Mouse (Mus musculus) c-Kit-negative CD71-positive TER-119-positive erythroid progenitor cells, embryonic 14.5 days (primary cell): ENCODE measurements around the gene Pidd1.

Experiments
- DNase-seq: peaks from one replicate; pipeline ENCODE4 v3.0.0-alpha.2; 2013; ENCODE audit warnings: low read depth, low spot score

Pidd1 gene

DNA sequence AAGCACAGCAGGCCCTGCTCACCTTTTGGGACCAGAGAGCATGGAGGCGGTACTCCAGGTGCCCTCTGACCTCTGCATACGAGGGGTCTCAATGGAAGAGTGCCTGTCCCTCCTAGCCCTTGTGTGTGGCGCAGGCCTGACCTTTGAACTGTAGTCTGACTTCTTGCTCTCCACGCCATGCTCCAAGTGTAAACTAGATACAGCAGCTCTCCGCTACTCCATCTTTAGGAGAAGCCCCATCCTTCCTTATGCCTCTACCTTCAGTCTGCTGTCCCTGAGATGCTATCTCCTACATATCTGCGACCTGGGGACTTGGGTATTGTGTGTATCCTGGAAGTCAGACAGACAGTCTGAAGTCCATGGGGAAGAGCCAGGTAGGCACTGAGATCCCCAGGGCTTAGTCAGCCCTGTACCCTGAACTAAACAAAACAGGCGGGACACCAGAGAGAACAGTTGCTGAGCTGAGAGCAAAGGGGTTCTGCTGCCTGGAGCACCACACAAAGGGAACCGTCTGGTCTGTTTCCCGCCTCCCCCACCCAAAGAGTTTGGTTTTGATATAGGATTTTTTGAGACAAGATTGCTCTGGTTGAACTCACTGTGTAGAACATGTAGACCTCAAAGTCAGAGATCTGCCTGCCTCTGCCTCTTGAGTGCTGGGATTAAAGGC lies 7.8 kb downstream of the Pidd1 start:
- no peak for DNase-seq

DNA sequence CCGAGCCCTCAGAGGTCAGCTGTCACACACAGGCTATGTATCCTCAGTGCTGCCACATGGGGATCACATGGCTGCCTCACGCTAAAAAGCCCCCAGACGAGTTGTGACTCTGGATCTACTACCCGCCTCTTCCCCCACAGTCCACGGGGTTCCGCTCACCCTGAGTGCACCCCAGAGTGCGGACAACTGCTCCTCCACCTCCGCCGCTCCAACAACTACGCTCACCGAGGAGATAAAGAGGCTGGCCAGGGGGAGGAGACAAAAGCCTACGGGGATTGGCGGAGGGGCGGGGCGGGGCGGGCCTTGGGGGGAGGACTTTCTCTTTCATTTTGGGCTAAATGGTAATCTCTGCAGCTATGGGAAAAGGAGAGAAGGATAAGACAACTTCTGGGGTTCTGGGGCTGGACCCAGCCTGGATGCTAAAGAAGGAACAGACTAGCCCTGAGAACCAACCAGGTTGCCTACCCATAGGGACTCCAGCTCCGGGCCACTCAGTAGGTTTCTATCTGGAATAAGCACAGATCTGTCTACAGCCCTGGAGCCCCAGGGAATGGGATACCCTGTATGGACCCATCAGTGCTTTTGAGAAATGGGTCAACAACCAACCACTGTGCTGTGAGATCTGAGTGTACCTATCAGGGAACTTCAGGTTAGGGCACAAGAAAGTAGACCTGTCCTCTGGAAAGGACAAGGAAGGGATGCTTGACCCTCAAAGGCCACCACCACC lies 8.5 kb downstream of the Pidd1 start:
- DNase-seq: peak; percentile 59

DNA sequence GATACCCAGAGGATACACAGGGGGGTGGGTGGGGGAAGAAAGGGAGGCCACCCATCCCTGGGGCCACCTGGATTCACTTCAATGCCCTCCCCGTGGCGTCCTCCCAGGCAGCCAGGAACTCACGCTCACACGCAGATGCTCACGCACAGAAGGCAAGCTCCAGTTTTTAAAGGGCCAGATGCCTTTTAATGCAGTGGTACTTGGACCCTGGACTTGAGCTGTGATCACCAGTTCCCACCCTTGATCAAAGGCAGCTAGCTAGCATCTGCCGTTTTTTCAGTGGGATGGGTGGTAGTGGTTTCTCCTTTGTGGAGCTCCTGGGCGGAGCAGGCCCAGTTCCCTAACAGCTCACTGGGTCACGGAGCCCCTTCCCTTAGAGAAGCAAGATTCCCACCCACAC lies 9.4 kb downstream of the Pidd1 start:
- no peak for DNase-seq

DNA sequence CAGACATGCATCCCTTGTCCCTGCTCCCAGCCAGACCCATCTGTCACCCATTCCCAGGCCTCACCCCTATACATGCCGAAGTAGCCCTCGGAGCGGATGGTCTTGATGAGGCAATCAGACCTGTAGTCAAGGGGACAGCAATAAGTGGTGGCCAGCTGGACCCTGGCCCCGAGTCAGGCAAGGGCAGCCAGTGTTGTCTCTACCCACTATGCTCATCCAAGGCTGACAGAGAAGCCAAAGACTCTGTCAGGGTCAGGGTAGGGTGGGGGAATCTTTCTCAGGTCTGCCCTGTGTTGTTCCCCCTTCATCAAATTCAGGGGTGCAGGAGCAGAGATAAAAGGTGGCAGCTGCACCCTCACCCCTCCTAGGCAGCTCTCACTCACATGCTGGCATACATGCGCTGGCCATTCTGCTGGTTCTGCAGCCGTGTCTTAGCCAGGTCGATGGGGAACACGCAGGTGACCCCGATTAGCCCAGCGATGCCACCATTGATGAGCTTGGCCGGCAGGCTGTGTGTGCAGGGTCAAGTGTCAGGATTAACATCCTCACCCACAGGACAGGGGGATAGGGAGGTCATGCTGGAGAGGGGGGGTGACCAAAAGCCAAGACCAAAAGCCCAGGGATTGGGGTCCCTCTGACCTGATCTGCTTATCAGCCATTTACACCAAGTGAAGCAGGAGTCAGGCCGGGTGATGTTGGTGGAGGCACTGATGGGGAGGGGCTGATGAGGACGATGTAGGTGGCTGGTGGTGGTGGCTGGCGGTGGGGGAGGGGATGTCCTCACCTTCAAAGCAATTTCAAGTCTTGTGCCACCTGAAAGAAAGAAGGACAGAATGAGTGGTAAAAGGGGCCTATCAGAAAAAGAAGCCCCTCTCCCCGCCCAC lies 10.1 kb downstream of the Pidd1 start:
- DNase-seq: no peak

DNA sequence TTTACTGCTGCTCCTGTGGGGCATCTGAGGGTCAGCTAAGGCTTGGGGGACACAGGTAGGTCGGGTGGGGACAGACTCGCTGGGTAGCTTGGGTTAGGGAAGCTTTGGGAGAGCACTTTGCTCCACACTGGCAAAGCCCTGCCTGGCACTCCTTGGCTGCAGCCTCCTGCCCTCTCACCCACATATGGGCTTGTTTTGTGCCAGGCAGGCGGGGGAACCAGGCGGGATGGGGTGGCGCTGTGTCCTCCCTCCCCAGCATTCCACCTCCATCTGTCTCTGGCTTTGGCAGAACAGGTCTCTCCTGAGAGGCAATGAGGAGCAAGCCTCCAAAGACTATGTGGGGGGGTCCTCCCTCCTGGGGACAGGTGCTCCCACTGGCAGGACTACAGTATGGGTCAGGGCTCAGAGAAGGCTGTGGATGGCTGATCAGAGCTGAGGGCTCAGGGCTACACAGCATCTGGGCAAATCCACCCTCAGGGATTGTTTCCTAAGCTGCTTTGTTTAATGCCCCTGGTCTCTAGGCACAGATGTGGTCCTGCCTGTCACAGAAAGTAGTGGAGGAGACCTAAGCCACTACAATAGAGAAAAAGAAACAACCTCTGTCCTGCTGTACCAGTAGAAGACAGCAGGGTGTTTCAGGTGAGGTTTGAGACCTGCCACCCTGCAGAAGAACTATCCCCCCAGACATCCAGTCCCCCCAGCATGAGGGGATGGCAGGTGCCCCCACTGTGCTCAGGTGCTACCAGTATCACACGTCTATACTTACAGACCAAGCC lies 10.9 kb downstream of the Pidd1 start:
- DNase-seq: no peak

DNA sequence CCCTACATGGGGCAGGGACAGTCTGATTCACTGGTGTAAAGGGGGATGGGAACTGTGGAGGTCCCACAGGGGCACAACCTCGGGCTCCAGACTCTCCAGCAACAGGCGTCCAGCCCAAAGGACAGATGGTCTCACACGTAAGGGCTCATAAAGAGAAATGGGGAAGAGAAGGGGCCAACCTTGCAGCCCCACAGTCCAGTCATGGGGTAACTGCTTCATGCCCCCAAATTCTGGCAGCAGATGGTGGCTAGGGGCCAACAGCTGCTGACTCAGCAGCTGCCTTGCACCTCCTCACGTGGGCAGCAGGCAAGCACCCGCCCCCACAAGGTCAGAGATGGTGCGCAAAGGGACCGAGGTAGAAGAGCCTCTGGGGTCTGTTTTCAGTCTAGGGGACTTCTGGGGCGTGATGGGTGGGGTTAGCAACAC lies 11.6 kb downstream of the Pidd1 start:
- no peak for DNase-seq

DNA sequence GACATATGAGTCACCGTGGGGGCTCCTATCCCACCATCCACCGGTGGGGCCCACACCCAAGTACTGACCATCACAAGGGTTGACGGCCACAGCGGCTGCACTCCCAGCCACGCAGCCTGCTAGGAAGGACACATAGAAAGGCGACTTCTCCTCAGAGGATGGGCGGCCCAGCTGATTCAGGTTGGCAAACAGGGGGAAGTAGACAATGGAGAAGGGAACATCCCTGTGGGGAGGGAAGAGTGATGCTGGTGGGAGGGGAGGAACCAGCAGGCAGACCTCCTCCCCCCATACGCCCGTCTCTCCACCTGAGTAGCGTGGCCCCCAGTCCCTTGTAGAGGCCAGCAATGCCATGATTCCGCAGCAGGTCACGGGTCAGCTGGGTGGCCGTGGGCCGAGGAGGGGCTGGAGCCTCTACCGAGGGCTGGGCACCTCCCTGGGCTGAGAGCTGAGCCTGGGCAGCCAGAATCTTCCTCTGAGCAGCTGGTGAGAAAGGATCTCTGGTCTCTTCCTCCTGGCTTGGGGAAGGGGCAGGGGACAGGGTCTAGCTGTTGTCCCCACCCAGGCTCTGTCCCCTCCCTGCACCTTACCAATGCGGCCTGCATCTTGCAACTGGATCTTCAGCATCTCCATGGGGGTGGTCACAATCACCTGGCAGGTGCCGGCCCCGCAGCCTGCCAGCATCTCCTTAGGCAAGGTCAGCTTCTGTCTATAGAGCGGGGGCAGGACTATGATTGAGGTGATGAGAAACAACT lies 12.2 kb downstream of the Pidd1 start:
- DNase-seq: no peak

DNA sequence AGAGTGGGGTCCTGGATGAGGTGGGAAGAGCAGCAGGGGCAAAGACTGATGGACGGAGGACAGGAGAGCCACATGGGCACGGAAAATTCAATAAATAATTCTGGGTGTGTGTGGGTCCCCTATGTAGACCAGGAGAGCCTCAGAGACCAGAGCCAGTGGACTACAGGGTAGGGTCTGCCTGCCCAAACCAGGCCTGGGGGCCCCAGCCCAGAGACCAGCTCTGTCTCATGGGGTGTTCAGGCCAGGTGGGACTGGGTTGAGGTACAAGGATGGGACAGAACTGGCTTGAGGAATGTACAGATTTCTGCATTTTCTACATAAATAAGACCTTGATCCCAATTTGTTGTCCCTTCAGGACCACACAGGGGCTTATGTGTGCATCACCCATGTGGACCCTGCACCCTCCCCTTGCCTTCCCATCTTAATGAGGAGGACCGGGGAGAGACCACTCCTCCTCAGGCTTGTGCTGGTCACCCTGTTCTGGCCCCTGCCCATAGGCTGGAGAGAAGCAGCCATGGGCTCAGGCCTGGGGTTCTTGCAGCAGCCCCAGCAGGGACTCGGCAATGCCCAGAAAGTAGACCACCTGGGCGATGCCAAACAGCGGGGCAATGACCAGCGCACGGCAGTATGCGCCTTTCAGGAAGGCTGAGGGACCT lies 13.1 kb downstream of the Pidd1 start:
- DNase-seq: no peak

DNA sequence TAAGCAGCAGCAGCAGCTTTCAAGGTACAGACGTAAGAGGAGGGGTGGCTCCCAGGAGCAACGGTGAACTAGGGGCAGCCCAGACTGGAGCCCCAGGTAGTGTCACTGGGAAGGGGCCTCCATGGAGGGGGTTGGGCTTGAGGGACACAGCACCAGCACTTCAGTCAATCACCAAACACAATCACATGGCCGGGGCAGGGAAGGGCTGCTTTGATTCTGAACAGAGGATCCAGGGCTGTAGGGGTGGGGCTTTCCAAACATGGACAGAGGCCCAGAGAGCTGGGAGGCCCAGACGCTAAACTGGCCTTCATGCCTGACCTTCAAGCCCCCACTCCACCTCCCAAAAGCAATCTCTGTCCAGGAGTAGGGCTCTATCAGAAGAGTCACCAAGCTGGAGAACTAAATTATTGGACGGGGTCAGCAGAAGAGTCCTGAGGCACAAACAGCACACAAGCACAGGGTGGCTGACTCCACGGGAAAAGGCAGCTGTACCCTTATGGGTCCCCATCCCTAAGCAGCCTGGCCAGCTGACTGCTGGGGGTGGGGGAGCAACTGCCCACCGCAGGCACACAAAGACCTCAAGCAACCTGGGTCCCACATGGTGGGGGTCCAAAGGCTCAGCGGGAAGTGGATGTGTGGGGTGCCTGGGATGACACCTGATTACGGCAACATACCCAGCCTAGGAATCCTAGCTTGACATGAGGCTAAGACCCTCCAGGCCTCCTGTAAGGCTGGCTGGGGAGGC lies 13.8 kb downstream of the Pidd1 start:
- no peak for DNase-seq

DNA sequence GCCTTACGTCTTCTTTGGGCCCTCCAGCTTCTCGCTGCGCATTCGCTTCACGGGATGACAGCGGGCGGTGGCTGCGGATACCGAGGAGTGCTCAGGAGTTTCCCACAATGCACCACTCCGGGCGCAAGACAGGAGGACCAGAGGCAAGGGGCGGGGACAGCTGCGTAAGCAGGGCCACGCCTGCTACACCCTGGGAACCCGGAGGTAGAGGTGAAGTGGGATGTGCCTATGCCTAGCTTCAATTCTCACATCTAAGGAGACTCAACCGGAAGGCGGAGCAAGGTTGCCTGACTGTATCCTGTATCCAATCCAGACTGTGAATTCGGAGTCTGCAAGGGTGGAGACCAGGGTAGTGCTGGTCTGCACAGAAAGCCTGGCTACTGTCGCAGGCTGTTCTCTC lies 14.5 kb downstream of the Pidd1 start, which contains the start of gene Cend1:
Gene Cend1, minus strand, starts transcription at position 182 of the 400 bp plus-strand sequence.
- DNase-seq: no peak

DNA sequence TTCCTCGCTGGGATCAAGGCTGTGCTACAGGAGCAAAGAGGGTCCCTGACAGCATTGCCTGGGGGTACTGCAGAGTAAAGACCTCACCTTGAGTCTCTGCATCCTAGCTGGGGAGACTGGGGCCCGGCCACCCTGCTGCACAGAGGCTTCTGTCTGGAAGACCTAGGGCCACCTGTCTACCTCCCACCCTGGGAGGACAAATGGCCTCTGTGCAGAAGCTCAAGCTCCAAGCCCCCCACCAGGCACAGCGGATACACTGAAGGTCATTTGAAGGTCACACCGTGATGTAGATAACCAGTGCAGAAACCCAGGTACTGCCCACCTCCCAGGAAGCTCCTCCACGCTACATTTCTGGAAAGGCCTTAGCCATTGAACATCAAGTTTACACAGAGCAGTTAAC lies 15.1 kb downstream of the Pidd1 start:
- no peak for DNase-seq

DNA sequence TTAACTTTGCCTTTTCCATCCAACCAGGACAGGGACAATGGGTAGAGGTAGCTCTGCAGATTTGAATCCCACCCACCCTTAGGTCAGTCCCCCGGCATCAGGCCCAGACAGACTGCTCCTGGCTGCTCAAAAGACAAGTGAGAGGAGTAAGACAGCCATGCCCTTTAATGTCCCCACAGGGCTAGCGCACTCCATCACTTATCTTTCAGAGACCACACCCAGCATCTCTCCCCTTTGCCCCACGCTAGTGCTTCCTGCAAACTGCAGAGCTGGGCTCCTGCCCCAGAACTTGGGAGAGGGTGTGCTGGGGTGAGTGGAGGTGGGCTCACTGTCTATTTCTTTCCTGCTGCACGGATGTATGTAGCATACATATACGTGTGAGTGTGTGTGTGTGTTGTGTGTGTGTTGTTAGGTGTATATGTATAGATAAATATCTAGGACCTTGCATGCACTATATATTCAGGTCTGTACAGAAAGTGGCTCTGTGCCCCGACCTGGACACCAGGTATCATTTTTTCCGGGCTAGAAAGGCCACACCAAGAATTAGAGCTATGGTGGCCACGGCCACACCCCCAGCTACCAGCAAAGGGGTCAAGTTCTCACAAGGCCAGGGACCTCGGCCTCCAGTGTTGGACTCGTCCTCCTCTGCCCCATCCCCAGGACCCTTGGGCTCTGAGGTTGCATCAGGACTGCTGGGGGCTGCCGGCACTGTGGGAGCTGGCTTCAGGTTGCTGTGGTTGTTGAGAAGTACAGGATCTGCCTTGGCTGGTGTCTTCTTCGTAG lies 16.7 kb downstream of the Pidd1 start:
- DNase-seq: no peak

DNA sequence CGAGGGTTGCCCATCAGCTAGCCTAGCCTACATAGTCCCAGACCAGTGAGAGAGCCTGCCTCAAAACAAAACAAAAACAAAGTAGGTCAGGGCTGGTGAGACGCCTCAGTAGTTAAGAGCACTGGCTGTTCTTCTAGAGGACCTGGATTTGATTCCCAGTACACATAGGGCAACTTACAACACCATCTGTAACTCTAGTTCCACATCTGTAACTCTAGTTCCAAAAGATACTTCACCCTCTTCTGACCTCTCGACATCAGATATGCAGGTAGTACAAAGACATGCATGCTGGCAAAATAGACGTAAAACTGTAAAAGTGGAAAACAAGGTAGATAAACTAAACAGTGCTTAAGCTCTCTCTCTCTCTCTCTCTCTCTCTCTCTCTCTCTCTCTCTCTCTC lies 20.0 kb downstream of the Pidd1 start:
- DNase-seq: no peak

DNA sequence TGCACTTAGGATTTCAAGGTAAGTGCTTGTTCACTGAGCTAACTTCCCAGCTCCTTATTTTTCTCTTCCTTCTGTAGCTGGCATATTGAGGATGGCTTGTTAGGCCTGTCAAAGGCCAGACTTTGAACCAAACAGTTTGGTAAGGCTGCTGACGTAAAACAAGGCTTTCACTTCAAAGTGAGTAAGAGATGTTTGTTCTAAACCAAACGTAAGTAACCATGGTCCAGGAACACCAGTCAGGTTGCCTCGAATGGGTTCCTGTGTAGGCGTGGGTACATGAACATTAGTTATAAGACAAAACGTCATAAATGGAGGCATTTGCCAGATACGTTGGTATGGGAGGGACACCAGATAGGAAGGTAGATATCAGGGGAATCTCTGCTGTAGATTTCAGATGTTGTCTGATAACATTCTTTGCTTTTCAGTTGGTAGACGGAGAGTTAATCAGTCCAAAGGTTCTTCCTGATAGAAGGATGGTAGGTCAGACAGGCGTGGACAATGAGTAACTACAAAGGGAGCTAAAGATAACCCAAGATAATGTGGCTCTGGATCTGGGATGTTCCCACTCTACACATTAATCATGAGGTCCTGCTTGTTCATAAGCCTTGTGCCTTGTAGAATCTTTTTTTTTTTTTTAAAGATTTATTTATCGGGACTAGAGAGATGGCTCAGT lies 23.7 kb downstream of the Pidd1 start:
- no peak for DNase-seq

DNA sequence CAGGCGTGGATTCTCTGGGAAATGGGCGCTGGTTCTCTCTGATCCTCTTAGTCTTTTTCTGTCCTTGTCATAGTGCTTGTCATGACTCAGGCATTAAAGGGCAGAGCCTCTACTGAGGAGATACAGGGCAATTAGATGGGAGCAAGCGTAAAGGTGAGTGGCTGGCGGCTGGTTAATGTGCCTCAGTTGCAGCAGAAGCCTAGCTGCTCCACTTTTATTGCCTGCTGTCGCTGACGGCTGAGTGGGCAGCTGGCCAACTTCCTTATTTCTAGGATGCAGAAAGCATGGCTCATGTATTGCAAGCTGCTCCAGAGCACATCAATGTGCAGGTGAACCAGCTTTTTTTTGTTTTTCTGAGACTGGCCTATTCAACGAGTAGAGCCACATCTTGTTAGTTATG lies 24.9 kb downstream of the Pidd1 start:
- DNase-seq: no peak

DNA sequence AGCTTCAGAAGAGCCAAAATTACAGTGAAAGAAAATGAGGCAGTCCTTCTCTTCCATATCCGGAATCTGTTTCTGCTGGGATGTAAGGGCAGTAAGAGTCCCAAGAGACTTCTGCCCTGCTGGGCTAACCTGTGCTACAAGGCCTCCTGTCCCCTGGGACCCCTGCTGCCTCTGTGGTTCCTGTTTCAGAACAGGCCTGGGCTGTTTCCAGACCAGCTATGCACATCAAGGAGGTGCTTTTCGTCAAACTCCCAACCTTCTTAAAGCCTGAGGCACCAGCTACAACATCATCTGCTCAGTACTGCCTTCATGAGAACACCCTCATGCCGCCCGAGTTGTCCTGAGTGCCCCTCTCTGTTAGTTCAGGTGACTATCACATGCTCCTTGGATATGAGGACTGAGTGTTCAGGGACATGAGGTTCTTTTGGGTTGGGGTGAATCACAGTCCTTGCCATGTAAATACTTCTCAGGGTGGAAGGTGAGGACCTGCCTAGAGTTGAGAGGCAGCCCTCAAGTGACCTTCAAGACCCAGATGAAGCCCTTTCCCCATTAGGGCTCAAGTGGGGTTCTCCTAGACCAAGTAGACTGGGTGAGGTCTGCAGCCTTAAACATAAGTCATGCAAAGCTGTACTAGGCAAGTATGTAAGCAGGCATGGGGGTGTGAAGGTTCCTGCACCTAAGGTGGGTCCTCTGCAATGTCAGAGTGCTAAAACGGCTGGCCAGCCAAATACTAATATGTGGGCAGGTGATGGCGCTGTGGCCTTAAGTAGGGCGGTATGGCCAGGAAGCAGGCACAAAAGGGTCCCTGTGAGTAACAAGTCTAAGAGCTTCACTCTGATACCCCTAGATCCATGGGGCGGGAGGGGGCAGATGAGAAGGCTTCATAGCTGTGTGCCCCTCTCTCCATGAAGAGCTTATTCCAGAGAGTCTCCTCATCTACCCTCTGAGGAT lies 25.8 kb downstream of the Pidd1 start:
- no peak for DNase-seq
